Mouse (Mus musculus): ENCODE results near the gene Gm17428. TPM values are rescaled to one million over a fixed set of nuclear protein-coding genes. Genes with fewer than 3 reads are reported as not detected.
"Not testable (repeated sequence)": the region's sequence is repeated elsewhere in the genome, so short reads cannot be mapped to it uniquely, and the experiment has no call there.

Gm17428 gene
- polyA plus RNA-seq, 1 experiment from 2014 or later: not detected

DNA sequence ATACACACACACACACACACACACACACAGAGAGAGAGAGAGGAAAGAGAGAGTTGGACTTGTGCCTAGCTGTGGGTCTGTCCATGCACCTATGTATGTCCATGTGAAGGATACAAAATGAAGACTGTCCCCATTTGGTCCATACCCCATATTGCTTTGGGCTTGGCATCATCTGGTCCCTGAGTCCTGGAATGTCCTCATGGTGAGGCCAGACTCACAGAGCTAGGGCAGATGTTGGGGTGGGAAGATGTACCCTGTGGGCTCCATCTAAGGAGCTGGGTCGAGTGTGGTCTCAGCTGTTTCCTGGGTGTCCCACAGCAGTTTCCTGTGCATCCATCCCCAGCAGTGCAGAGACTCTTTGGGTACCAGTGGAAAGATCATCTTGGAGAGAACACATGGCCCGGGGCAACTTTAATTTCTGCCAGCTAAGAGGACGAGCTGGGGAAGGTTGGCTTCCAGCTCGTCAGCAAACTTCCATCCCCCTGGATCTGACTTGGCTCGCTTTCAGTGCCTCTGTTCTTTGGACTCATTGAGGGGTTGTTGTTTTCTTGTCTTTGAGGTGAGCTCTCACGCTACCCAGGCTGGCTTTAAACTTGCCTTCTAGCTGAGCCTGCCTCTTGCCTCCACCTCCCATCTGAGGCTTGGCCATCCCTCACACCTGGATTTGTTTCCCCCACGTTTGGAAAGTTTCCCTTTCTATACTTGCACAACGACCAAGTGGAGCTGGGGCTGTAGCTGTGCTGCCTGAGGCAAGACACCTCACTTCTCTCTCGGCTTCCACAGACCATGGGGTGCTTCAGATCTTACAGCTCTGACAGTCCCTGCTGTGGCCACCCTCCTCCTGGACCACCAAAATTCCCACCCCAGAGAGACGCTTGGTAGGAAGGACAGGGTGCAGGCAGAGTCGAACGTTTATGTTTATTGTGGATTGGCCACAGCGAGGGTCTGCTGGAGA, 35.4 kb upstream of the Gm17428 start:
- H3K36me3 ChIP-seq (replicated peaks): no peaks in the 10 kb centered on the region
- no peaks in the 10 kb centered on the region for H3K9me3 ChIP-seq
- 75% methylated on average over 13 of the region's 13 CpGs for WGBS
- H3K27ac ChIP-seq: no peak overlapping the region
- peaks cover 10% of the 10 kb centered on the region for H3K4me1 ChIP-seq
- H3K27me3 ChIP-seq (ENCODE audit: poor library complexity, severe bottlenecking): no peaks in the 10 kb centered on the region
- no peak overlapping the region for H3K4me3 ChIP-seq
- no peak for DNase-seq (ENCODE audit: extremely low spot score, low spot score)

DNA sequence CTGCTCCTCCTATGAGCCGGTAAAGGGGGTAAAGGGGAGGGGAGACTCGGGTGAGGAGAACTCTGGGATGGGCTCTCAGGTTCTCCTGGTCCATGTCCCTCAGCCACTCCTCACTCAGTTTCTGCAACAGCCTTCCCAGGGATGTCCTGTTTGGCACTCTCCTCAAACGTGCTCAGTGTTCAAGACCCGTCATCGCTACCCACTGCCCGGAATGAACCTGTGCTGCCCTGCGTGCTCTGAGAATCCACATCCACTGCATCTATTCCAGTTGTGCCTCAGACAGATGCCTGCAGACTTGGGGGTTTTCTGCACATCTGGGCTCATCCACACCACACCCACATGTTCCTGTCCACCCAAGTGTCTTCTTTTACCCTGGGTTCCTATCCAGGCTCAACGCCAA, 34.3 kb upstream of the Gm17428 start:
- 83% methylated on average over 8 of the region's 8 CpGs for WGBS
- no peak overlapping the region for H3K4me3 ChIP-seq
- H3K4me1 ChIP-seq: 0 out of 2 replicates have a peak, but pooled peaks cover 5% of the 10 kb centered on the region
- no peaks in the 10 kb centered on the region for H3K9me3 ChIP-seq
- no peaks in the 10 kb centered on the region for H3K36me3 ChIP-seq (replicated peaks)
- H3K27me3 ChIP-seq (ENCODE audit: poor library complexity, severe bottlenecking): no peaks in the 10 kb centered on the region
- H3K27ac ChIP-seq: no peak overlapping the region
- no peak for DNase-seq (ENCODE audit: extremely low spot score, low spot score)

DNA sequence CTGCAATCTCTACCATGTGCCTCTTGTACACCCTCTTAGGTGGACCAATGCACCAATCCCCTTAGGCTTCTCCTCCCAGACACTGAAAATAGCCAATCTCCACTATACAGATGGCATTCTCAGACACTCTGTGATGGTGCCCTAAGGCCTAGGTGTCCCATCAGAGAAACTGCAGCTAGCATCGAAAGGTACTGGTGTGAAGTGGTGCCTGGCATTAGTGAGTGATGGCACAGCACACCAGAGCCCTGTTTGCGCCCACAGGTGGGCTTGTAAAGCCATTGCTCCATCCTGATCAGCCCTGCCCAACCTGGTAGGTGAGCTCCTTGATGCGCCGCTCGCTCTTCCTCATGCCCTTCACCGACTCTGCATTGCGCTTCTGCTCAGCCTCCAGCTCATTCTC, 32.8 kb upstream of the Gm17428 start:
- Histone ChIP-seq H3K4me3 (no peak overlapping the region), H3K27me3 (ENCODE audit: poor library complexity, severe bottlenecking) (no peaks in the 10 kb centered on the region), H3K4me1 (0 out of 2 replicates have a peak, but pooled peaks cover 5% of the 10 kb centered on the region), H3K9me3 (no peaks in the 10 kb centered on the region), H3K36me3 (replicated peaks) (no peaks in the 10 kb centered on the region), H3K27ac (no peak overlapping the region)
- DNase-seq (ENCODE audit: extremely low spot score, low spot score): no peak
- 92% methylated on average over 7 of the region's 7 CpGs for WGBS

DNA sequence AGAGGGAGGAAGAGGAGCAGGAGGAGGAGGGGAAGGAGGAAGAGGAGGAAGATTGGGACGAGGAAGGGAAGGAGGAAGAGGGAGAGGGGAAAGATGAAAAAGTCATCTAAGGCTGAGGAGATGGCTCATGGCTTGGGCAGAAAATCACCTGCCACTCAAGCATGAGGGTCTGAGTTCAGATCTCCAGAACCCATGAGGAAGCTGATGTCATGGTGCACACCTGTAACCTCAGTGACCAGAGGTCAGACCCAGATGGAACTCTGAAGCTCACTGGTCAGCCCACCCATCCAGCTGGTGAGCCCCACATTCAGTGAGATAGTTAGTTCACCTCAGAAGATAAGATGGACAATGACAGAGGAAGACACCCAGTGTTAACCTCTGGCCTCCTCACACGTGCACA, 31.8 kb upstream of the Gm17428 start:
- Histone ChIP-seq H3K4me1 (no peaks in the 10 kb centered on the region), H3K9me3 (no peaks in the 10 kb centered on the region), H3K27ac (no peak overlapping the region), H3K36me3 (replicated peaks) (no peaks in the 10 kb centered on the region), H3K4me3 (no peak overlapping the region), H3K27me3 (ENCODE audit: poor library complexity, severe bottlenecking) (no peaks in the 10 kb centered on the region; the same call in 1 of the 2 replicates)
- no peak for DNase-seq (ENCODE audit: extremely low spot score, low spot score)
- 73% methylated on average over 2 of the region's 2 CpGs for WGBS

DNA sequence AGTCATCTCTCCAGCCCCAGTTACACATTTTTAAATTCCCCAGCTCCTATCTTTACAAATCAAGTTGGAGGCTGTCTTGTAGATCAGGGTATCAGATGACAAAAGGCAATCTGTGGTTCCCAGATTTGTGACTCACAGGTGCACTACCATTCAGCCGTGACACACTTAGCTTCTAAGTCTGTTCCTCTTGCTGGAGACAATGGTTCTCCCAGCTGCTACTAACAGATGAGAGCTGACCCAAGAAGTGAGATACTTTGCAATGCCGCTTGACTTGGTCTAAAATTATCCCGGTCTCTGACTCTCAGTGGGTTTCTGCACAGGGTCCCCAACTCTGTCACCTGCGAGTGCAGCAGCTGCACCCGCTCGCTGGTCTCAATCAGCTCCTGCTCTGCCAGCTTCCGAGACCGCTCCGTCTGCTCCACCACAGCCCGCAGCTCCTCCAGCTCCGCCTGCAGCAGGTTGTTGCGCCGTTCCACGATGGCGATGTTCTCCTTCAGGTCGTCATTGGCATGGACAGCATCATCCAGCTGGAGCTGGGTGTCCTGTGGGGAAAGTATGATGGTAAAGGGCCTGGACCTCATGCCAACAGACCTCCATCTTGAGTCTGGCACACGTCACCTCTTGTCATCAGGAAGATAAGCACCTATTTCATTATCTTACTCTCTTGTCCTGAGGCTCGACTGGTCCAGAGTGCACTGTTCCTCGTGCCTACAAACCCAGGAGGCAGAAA, 30.6 kb upstream of the Gm17428 start:
- 85% methylated on average over 19 of the region's 19 CpGs for WGBS
- H3K9me3 ChIP-seq: no peaks in the 10 kb centered on the region
- no peaks in the 10 kb centered on the region for H3K36me3 ChIP-seq (replicated peaks)
- H3K27ac ChIP-seq: no peak overlapping the region
- no peaks in the 10 kb centered on the region for H3K4me1 ChIP-seq
- no peak for DNase-seq (ENCODE audit: extremely low spot score, low spot score)
- H3K4me3 ChIP-seq: no peak overlapping the region
- H3K27me3 ChIP-seq (ENCODE audit: poor library complexity, severe bottlenecking): no peaks in the 10 kb centered on the region; the same call in 1 of the 2 replicates

DNA sequence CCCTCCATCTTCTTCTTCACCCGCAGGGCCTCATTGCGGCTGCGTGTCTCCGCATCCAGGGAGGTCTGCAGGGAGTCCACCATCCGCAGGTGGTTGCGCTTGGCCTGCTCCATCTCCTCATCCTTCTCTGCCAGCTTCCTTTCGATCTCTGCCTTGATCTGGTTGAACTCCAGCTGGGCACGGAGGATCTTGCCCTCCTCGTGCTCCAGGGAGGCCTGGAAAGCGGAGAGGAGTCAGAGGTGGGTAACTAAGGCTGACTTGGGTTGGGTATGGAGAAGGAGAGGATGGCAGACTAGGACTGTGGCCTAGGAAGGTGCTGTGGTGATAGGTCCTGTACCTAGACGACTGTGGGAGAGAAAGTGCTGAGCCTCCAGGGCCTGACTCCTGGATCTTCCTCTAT, 29.7 kb upstream of the Gm17428 start:
- H3K4me3 ChIP-seq; H3K36me3 ChIP-seq (replicated peaks); DNase-seq (ENCODE audit: extremely low spot score, low spot score); H3K9me3 ChIP-seq; H3K27ac ChIP-seq; H3K4me1 ChIP-seq; H3K27me3 ChIP-seq (ENCODE audit: poor library complexity, severe bottlenecking): not testable (repeated sequence)
- 90% methylated on average over 11 of the region's 11 CpGs for WGBS

DNA sequence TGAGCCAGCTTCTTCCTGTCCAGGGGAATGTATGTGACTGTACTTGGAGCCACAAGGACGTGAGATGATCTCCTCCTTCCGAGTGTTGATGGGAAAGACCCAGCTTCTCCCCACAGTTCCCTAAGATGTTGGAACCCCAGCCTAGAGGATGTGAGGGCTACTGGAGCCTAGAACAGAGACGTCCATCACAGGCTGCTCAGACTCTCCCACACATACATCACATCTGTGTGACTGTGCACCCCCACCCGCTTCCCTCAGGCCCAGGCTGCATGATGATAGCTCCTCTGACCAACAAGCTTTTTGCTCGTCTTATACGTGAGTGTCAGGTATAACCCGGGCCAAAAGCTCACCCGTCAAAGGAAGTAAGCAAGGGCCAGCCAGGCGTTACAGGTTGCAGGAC, 28.0 kb upstream of the Gm17428 start:
- Histone ChIP-seq H3K27ac (no peak overlapping the region), H3K36me3 (replicated peaks) (no peaks in the 10 kb centered on the region), H3K4me3 (no peak overlapping the region), H3K27me3 (ENCODE audit: poor library complexity, severe bottlenecking) (no peaks in the 10 kb centered on the region; the same call in 1 of the 2 replicates), H3K9me3 (no peaks in the 10 kb centered on the region), H3K4me1 (no peaks in the 10 kb centered on the region)
- 90% methylated on average over 9 of the region's 9 CpGs for WGBS
- DNase-seq (ENCODE audit: extremely low spot score, low spot score): no peak

DNA sequence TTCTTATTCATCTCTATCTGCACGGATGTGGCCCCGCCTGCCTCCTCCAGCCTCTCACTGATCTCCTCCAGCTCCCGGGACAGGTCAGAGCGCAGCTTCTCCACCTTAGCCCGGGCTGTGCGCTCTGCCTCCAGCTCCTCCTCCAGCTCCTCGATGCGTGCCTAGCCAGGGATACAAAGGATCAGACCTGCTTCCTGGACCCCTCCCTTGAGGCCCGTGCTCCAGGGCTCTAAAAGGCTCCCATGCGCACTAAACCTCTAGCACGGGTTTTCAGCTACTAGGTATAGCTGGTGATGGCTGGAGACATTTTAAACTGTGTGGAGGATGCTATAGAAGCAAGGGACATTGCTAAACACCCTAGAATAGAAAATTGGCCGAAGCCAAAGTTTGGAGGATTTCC, 26.2 kb upstream of the Gm17428 start:
- H3K27me3 ChIP-seq (ENCODE audit: poor library complexity, severe bottlenecking): no peaks in the 10 kb centered on the region; the same call in 1 of the 2 replicates
- H3K4me1 ChIP-seq: no peaks in the 10 kb centered on the region
- no peak for DNase-seq (ENCODE audit: extremely low spot score, low spot score)
- no peak overlapping the region for H3K4me3 ChIP-seq
- WGBS: 64% methylated on average over 12 of the region's 12 CpGs
- H3K27ac ChIP-seq: no peak overlapping the region
- no peaks in the 10 kb centered on the region for H3K9me3 ChIP-seq
- no peaks in the 10 kb centered on the region for H3K36me3 ChIP-seq (replicated peaks)

DNA sequence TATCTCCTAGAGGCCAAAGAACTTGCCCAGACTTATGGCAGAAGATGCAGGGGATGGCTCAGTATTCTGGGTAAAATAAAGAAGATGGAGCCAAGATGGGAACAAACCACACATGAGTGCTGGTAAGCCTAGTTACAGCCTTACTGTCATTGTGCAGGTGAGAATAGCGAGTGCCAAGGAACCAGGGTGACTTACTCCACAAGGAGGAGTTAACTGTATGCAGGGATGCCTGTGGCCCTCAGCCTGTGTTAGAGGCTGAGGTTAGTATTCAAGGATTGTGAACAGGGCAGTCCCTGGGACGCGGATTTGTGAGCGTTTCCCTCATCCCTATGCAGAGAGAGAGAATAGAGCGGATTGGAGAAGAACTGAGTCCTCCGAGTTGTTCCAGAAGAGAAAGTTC, 25.1 kb upstream of the Gm17428 start:
- no peak for DNase-seq (ENCODE audit: extremely low spot score, low spot score)
- Histone ChIP-seq H3K27ac (no peak overlapping the region), H3K4me1 (no peaks in the 10 kb centered on the region), H3K36me3 (replicated peaks) (no peaks in the 10 kb centered on the region), H3K4me3 (no peak overlapping the region), H3K27me3 (ENCODE audit: poor library complexity, severe bottlenecking) (no peaks in the 10 kb centered on the region; the same call in 1 of the 2 replicates), H3K9me3 (no peaks in the 10 kb centered on the region)
- WGBS: 90% methylated on average over 6 of the region's 6 CpGs

DNA sequence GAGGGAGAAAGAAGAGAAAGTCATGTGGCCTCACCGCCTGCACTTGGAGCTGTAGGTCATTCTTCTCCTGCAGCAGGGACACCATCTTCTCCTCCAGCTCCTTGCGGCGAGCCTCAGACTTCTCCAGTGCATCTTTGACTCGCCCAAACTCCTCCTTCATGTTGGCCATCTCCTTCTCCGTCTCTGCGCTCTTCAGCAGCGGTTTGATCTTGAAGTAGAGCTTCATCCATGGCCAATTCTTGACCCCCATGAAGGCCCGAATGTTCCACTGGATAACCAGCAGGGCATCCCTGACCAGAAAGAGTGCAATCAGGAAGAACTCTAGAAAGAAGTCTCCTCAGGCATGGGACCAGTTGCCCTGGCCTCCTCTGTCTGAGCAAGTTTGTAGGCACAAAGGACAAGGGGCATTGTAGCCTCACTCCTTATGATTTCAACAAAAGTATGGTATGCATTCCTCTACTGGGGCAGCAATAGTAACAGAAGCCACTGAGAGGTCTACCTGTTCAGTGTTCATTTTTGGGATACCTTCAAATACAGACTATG, 23.0 kb upstream of the Gm17428 start:
- Histone ChIP-seq H3K4me1 (no peaks in the 10 kb centered on the region), H3K27ac (no peak overlapping the region), H3K27me3 (ENCODE audit: poor library complexity, severe bottlenecking) (no peaks in the 10 kb centered on the region; the same call in 1 of the 2 replicates), H3K9me3 (no peaks in the 10 kb centered on the region), H3K36me3 (replicated peaks) (no peaks in the 10 kb centered on the region), H3K4me3 (no peak overlapping the region)
- DNase-seq (ENCODE audit: extremely low spot score, low spot score): no peak
- 90% methylated on average over 8 of the region's 8 CpGs for WGBS

DNA sequence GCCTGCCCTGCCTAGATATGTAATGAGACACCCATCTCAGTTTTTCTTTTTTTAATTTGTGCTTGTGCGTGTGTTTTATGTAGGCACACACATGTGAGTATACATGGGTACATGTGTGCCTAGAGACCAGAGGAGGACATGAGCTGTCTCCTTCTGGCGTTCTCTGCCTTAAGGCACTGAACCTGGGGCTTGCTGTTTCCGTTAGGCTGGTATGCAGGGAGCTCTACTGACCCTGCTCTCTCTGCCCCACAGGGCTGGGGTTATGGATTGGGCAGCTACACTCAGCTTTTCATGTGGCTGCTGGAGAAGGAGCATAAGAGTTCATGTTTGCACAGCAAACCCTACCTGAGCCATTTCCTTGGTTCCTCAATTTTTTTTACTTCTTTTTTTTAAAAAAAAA, 22.3 kb upstream of the Gm17428 start:
- no peaks in the 10 kb centered on the region for H3K9me3 ChIP-seq
- H3K27ac ChIP-seq: no peak overlapping the region
- no peak overlapping the region for H3K4me3 ChIP-seq
- H3K4me1 ChIP-seq: no peaks in the 10 kb centered on the region
- DNase-seq (ENCODE audit: extremely low spot score, low spot score): no peak
- WGBS: 88% methylated on average over 3 of the region's 3 CpGs
- H3K36me3 ChIP-seq (replicated peaks): no peaks in the 10 kb centered on the region
- no peaks in the 10 kb centered on the region; the same call in 1 of the 2 replicates for H3K27me3 ChIP-seq (ENCODE audit: poor library complexity, severe bottlenecking)

DNA sequence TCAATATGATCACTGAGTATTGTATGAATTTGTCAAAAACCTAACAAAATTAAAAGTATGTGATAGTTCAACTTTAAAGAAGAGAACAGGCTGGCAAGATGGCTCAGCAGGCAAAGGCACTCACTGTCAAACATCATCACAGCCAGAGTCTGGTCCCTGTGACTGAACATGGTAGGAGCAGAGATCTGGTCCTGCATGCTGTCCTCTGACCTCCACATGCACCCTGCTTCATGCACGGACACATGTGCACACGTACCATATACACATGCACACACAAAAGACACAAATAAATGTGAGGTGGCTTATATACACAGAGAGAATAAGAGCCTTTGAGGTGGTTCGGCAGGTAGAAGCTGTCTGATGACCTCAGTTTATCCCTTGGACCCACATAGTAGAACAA, 21.3 kb upstream of the Gm17428 start:
- 85% methylated on average over 3 of the region's 3 CpGs for WGBS

DNA sequence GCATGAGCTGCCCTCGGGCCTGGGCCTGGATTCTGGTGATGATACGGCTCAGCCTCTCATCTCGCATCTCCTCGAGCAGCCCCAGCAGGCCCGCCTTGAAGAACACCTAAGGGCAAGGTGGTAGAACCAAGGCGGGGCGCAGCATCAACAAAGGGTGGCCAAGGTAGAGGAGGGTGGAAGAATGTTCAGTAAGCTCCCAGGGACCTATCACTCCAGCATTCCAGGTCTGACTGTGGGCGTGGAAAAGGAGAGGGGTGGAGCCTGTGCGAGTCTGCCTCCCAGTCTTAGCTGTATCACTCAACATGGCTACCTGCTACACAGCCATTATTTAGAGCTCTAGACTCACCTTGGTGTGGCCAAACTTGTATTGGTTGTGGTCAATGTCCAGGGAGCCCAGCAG, 20.2 kb upstream of the Gm17428 start:
- DNase-seq (ENCODE audit: extremely low spot score, low spot score): no peak
- no peaks in the 10 kb centered on the region for H3K36me3 ChIP-seq (replicated peaks)
- H3K4me1 ChIP-seq: peaks cover 6% of the 10 kb centered on the region; the same call in 1 of the 2 replicates
- 86% methylated on average over 9 of the region's 9 CpGs for whole genome bisulfite sequencing
- H3K27ac ChIP-seq: no peak overlapping the region
- no peaks in the 10 kb centered on the region for H3K27me3 ChIP-seq (ENCODE audit: poor library complexity, severe bottlenecking)
- no peaks in the 10 kb centered on the region for H3K9me3 ChIP-seq
- H3K4me3 ChIP-seq: no peak overlapping the region

More for the DNA sequence above, 21.3 kb upstream of the Gm17428 start:
- H3K4me3 ChIP-seq: no peak overlapping the region
- DNase-seq (ENCODE audit: extremely low spot score, low spot score): no peak
- H3K27ac ChIP-seq: no peak overlapping the region
- no peaks in the 10 kb centered on the region for H3K27me3 ChIP-seq (ENCODE audit: poor library complexity, severe bottlenecking)
- no peaks in the 10 kb centered on the region for H3K36me3 ChIP-seq (replicated peaks)
- H3K9me3 ChIP-seq: no peaks in the 10 kb centered on the region
- H3K4me1 ChIP-seq: peaks cover under 1% of the 10 kb centered on the region; the same call in 1 of the 2 replicates

Measured in forebrain, embryonic 10.5 days (tissue).